Mouse (Mus musculus) bone marrow, adult 2 months (tissue): ENCODE measurements around the gene Lrrc1. TPM values are rescaled to one million over a fixed set of nuclear protein-coding genes. Genes with fewer than 3 reads are reported as not detected.

Experiments
- H3K27ac ChIP-seq: fragments of 200-500 bp; 2 replicates; pipeline ENCODE4 v1.5.1; 2012; ENCODE audit warnings: low read depth, mild to moderate bottlenecking, control low read depth, inconsistent platforms, low read length; ENCODE audit not compliant: control insufficient read depth, poor library complexity, insufficient read depth
- H3K4me1 ChIP-seq: fragments of 200-500 bp; 2 replicates; pipeline ENCODE4 v1.6.1; 2011; ENCODE audit warnings: low read length; ENCODE audit not compliant: control insufficient read depth, insufficient read depth
- H3K4me3 ChIP-seq: fragments of 200-500 bp; replicated peaks from 2 replicates; pipeline ENCODE3; 2011; ENCODE audit warnings: mild to moderate bottlenecking, low read depth, low read length, control low read depth; ENCODE audit not compliant: control insufficient read depth
- CTCF ChIP-seq: fragments of 200-500 bp; IDR thresholded peaks from 2 replicates; pipeline ENCODE4 v1.5.1; 2011; ENCODE audit warnings: low read length, control low read depth; ENCODE audit not compliant: control insufficient read depth, insufficient read depth
- POLR2A ChIP-seq: fragments of 200-500 bp; IDR thresholded peaks from 2 replicates; pipeline ENCODE4 v1.6.1; 2011; ENCODE audit warnings: low read depth, mild to moderate bottlenecking, control low read depth, low read length, borderline replicate concordance; ENCODE audit not compliant: control insufficient read depth
- WGBS: fragments of 180-500 bp; shearing (Covaris S2); methylation state at CpG from one replicate; pipeline ENCODE4 v1.1.7; 2018; 5-methylcytosine and 5-hydroxymethylcytosine counted together
- polyA plus RNA-seq: library from polyadenylated mRNA; stranded (reverse); fragments of >200 nt; gene quantifications from 2 replicates; pipeline ENCODE4 v1.2.4, GENCODE M21; 2011; ENCODE audit warnings: low replicate concordance; ENCODE audit not compliant: missing spikeins, insufficient read depth, insufficient read length

The Lrrc1 gene
- polyA plus RNA-seq, 1 experiment = 5.7 TPM

- no peak for TF ChIP-seq CTCF
- TF ChIP-seq POLR2A = no peak
- H3K4me1 ChIP-seq = no peaks in the 10 kb centered on the region
- WGBS = 92% methylated on average over 7 of the region's 7 CpGs
- no peak overlapping the region for H3K27ac ChIP-seq
- H3K4me3 ChIP-seq = no peak overlapping the region
These were observed 128.7 kb downstream of the Lrrc1 start for GRCm38 (mm10) chr9:77416002-77416401.

DNA sequence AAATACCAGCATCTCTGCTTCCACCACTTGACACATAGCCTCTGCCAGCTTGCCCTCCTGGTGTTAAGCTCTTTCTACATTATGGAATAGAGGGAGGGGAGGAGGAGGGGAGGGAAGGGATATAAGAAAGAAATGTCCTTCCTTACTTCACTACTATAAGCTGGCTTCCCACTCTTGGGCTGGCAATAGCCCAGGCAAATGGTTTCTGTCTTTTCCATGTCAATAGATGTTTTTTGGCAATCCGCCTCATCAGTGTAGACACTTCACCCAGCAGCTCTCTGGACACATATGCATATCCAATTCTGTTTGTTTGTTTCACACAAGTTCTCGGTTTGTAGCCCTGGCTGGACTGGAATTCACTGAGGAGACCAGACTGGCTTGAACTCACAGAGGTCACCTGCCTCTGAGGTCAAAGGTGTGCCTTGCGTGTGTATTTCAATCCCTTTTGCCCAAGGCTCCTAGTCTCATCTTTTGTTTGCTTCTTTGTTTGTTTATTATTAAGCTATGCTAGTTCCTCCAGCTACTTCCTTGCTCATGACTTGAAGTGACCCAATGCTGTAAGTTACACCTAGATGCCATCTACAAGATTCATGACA lies 132.7 kb downstream of the Lrrc1 start:
- Histone ChIP-seq H3K27ac (no peak overlapping the region), H3K4me1 (no peaks in the 10 kb centered on the region), H3K4me3 (no peak overlapping the region)
- 89% methylated on average over 3 of the region's 3 CpGs for WGBS
- TF ChIP-seq CTCF = no peak
- TF ChIP-seq POLR2A = no peak

DNA sequence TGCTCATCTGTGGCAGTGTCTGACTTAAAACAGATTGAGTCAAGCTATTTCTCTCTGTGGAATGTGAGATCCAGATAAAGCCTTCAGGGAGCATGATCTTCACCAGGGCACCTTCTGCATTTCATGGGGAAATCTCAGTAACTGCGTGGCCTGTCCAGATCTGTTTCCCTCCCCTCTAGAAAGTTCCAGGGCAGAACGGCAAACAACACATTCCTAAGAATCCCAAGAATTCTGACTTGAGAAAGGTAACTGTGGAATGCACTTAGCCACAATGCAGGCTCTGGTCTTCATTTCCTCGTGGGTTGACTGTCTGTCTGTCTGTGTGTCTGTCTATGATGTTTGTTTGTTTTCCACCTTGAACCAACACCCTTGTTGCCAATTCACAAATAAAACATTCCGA lies 133.7 kb downstream of the Lrrc1 start:
- TF ChIP-seq POLR2A = no peak
- TF ChIP-seq CTCF = no peak
- 80% methylated on average over 4 of the region's 4 CpGs for WGBS
- Histone ChIP-seq H3K4me3 (no peak overlapping the region), H3K4me1 (no peaks in the 10 kb centered on the region), H3K27ac (no peak overlapping the region)

- no peak overlapping the region for H3K27ac ChIP-seq
- H3K4me3 ChIP-seq = no peak overlapping the region
- 85% methylated on average over 7 of the region's 7 CpGs for WGBS
- no peaks in the 10 kb centered on the region for H3K4me1 ChIP-seq
- TF ChIP-seq CTCF (no peak), POLR2A (no peak)
These were observed 134.1 kb downstream of the Lrrc1 start for GRCm38 (mm10) chr9:77410524-77410923.

DNA sequence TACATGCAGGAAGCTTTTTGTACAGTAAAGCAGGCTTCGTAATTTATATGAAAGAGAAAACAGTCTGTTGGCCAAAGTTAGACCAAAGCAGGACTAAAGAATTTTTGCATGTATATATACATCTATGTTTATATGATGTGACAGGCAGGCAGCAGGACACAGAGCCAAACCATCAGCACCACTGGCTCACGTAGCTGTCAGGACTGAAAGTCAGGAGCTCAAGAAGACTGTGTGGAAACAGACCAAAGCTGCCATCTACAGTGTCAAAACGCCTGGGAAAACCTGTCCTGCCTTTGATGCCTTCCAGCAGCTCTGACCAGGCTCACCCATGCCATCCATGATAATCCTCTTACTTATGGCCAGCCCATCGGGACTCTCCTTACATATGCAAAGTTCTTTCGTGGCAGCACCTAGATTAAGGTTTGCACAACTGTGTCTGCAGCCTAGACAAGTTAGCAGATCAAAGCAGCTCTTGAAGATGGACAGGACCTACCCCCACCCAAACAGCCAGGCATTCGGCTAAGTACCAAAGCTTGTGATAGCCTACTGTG lies 136.5 kb downstream of the Lrrc1 start:
- no peak for TF ChIP-seq CTCF
- TF ChIP-seq POLR2A = no peak
- Histone ChIP-seq H3K4me1 (no peaks in the 10 kb centered on the region), H3K4me3 (no peak overlapping the region), H3K27ac (no peak overlapping the region)
- WGBS = 81% methylated on average over 6 of the region's 6 CpGs

GRCm38 (mm10) chr9:77406906-77407305 lies 137.8 kb downstream of the Lrrc1 start:
- TF ChIP-seq POLR2A (no peak), CTCF (peak; percentile 36; the same call in 1 of the 2 replicates)
- 58% methylated on average over 7 of the region's 7 CpGs for WGBS
- H3K4me3 ChIP-seq = no peak overlapping the region
- no peak overlapping the region for H3K27ac ChIP-seq
- no peaks in the 10 kb centered on the region for H3K4me1 ChIP-seq

DNA sequence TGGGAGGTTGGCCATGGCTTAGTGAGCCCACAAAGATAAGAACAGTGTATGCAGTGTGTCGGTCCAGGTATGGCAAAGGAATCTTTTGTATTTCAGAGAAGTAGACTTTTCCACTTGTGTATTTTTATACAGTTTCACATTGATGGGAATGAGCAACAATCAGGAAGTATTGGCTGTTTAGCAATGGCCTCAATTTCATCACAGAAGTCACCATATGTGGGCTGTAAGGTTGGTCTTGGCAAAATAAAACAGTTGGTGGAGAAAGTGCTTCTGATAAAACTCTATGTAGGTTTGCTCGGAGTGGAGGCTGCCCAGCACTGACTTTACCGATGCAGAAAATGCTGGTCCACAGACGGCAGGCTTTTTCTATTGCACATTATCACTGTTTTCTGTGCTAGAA lies 140.2 kb downstream of the Lrrc1 start:
- Histone ChIP-seq H3K27ac (no peak overlapping the region), H3K4me3 (no peak overlapping the region), H3K4me1 (no peaks in the 10 kb centered on the region)
- WGBS = 62% methylated on average over 4 of the region's 4 CpGs
- TF ChIP-seq POLR2A = no peak
- no peak for TF ChIP-seq CTCF

DNA sequence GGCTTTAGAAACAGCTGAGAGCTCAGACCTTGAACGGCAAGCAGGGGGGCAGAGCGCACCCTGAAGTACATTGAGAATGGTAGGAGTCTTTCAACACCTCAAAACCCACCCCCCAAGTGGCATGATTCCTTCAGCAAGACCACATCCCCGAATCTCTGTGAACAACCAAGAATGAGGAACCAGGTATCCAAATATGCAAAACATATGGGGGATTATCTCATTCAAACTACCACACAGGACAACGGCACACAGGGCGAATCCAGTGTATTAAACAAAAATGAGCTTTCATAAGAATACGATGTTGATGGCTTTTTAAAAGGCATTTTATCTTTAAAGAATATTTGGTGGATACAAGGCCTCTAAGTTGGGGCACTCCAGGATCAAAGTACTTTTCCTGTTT lies 140.7 kb downstream of the Lrrc1 start:
- no peak overlapping the region for H3K4me3 ChIP-seq
- 70% methylated on average over 6 of the region's 6 CpGs for WGBS
- no peaks in the 10 kb centered on the region for H3K4me1 ChIP-seq
- H3K27ac ChIP-seq = no peak overlapping the region
- no peak for TF ChIP-seq POLR2A
- no peak for TF ChIP-seq CTCF

DNA sequence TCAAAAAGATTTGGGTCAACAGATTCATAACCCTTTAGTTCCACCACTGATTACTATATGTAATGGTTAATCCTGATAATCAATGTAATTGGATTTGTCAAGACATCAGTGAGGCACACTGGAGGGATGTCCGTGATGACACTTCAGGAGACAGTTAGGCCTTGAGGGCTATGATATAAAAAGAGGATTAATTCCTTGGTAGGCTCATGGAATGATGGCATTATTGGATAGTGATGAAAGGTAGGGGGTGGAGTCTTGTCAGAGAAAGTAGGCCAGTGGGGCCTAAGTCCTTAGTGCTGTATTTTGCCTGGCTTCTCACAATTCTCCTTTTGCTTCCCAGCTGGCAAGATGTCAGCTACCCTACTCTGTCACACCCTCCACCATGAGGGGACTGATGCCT lies 141.7 kb downstream of the Lrrc1 start:
- TF ChIP-seq POLR2A = no peak
- TF ChIP-seq CTCF = no peak
- WGBS = 76% methylated on average over 1 of the region's 1 CpGs
- no peak overlapping the region for H3K27ac ChIP-seq
- no peak overlapping the region for H3K4me3 ChIP-seq
- no peaks in the 10 kb centered on the region for H3K4me1 ChIP-seq
